Mouse (Mus musculus) right cerebral cortex, postnatal 25 days (tissue): ENCODE data around the gene Pum2.
"Not testable (repeated sequence)": the region's sequence is repeated elsewhere in the genome, so short reads cannot be mapped to it uniquely, and the experiment has no call there.

Experiments
- DNase-seq: peaks from one replicate; pipeline ENCODE4 v3.0.0; 2022

Gene Pum2

GRCm38 (mm10) chr12:8673974-8674306, at the start of gene Pum2:
TSS of gene Pum2 (plus strand) at chr12:8674134.
- DNase-seq = peak; percentile 93

DNA sequence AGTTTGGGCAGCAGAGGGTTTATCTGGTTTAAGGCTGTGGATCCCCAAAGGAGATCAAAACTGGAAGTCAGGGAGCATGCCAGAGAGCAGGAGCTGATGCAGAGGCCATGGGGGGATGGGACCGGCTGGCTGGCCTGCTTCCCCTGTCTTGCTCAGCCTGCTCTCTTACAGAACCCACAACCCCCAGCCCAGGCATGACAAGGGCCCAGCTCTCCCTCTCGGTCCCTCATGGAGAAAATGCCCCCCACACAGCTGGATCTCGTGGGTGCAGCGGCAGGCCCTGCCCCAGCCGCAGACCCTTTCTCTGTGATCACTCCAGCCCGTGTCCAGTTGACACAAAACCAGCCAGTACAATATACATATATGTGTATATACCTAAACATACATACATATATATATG, 44.4 kb upstream of the Pum2 start:
- no peak for DNase-seq

DNA sequence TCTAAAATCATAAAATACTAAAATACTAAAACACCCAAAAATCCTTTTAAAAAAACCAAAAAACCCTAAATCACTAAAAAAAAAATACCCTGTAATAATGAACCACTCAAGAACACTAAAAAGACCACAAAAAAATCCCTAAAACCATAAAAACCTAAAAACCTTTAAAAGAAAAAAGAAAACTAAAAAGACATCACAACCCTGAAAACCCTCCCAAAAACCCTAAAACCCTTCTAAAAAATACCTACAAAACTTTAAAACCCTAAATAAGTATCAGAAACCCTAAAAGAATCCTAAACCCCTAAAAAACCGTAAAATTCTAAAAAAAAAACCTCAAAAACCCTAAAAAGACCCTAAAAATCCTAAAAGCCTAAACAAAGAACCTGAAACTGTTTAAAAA, 42.2 kb upstream of the Pum2 start:
- DNase-seq = no peak

DNA sequence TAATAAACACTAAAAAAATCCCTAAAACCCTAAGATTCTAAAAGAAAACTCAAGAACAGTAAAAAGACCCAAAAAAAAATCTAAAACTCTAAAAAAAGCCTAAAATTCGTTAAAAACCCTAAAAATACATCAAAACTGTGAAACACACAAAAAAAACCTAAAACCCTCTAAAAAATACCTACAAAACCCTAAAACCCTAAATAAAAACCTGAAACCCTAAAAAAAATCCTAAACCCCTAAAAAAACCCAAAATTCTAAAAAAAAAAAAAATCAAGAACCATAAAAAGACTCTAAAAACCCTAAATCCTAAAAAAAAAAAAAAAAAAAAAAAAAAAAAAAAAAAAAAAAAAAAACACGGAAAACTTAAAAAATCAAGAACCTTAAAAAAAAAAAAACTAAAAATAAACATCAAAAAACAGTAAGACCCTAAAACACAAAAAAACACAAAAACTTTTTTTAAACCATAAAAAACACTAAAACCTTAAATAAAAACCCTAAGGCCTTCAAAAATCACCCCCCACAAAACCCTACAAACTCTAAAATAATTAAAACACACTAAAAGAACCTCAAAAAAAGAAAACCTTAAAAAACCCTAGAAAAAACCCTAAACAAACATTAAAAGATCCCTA, 41.1 kb upstream of the Pum2 start:
- DNase-seq = no peak

DNA sequence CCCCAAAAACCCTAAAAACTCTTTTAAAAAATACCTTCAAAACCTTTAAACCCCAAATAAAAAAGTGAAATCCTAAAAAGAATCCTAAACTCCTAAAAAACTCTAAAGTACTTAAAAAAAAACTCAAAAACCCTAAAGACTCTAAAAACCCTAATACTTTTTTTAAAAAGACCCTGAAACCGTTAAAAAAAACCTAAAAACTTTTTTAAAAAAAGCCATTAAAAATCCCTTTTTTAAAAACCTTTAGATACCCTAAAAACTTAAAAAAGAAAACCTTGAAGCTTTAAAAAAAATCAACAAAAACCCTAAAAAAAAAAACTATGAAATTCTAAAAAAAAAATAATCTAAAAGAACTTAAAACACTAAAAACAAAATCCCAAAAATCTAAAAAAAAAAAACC, 39.6 kb upstream of the Pum2 start:
- DNase-seq = no peak

GRCm38 (mm10) chr12:8635546-8635945, 38.4 kb upstream of the Pum2 start:
- DNase-seq = no peak

GRCm38 (mm10) chr12:8636945-8637344, 37.0 kb upstream of the Pum2 start:
- DNase-seq = no peak

- peak; percentile 42 for DNase-seq
These were observed 35.4 kb upstream of the Pum2 start for GRCm38 (mm10) chr12:8638411-8639087.

- not testable (repeated sequence) for DNase-seq
These were observed 33.7 kb upstream of the Pum2 start for GRCm38 (mm10) chr12:8640186-8640585.

DNA sequence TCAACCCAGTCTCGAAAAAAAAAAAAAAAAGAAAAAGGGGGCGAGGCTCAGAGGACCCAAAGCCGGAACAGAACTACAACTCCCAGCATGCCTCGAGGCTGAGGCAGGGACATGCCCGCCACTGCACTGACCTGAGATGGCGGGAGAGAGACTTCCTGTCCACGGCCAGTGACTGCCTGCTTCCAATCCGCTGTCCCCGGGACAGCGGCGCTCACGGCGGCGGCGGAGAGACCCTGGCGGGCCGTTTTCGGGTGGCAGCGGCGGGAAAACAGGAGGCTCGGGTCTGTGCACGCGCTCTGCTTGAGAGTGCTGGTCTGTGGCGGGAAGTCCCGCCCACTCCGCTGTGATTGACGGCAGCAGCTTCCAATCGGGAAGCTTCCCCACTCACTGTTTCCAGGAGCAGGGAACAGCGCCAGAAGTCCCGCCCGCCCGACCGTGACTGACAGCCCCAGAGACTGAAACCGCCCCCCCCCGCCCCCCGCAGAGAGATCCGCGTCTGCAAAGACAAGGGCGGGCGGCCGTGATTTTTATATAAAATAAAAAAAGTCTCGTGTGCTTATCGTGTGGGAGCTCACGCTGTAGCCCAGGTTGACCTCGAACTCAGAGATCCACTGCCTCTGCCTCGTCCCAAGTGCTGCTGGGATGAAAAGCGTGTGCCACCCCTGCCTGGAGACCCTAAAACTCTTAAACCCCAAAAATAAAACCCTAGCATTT, 33.1 kb upstream of the Pum2 start:
- peak; percentile 98 for DNase-seq

DNA sequence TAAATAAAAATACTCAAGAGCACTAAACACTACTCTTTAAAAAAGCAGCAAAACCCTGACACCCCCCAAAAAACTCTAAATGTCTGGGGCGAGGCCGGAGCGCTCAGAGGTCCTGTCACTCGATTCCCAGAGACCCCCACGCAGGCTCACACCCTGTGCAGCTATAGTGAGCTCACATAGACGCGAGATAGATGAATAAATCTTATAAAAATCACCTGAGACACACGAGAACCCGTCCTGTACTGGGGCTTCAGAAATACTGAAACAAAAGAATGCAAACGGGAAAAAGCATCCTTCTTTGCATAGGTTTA, 32.6 kb upstream of the Pum2 start:
- DNase-seq = no peak

- not testable (repeated sequence) for DNase-seq
These were observed 25.7 kb upstream of the Pum2 start for GRCm38 (mm10) chr12:8648211-8648610.

GRCm38 (mm10) chr12:8650027-8650426, 23.9 kb upstream of the Pum2 start:
- not testable (repeated sequence) for DNase-seq

- DNase-seq = no peak
These were observed 17.3 kb upstream of the Pum2 start for GRCm38 (mm10) chr12:8656596-8656995.

DNA sequence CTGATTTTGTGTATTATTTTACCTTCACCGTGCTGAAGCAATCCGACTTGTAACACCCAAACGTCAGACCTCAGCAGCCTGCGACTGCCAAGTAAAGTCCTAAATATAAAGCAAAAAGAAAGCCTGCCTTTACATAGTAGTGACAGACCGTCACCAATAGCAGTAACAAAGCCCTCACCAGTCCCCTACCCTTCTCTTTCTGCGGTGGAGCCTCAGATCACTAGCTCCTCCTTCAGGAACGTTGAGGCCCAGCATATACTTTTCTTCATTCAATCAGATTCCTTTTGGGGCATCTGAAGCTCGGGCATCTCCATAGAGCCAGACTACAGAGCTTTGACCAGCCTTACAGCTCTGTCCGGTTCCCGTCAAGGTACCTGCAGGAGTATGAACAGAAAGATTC, 16.8 kb upstream of the Pum2 start:
- DNase-seq = no peak

- no peak for DNase-seq
These were observed 16.1 kb upstream of the Pum2 start for GRCm38 (mm10) chr12:8657629-8658366.

DNA sequence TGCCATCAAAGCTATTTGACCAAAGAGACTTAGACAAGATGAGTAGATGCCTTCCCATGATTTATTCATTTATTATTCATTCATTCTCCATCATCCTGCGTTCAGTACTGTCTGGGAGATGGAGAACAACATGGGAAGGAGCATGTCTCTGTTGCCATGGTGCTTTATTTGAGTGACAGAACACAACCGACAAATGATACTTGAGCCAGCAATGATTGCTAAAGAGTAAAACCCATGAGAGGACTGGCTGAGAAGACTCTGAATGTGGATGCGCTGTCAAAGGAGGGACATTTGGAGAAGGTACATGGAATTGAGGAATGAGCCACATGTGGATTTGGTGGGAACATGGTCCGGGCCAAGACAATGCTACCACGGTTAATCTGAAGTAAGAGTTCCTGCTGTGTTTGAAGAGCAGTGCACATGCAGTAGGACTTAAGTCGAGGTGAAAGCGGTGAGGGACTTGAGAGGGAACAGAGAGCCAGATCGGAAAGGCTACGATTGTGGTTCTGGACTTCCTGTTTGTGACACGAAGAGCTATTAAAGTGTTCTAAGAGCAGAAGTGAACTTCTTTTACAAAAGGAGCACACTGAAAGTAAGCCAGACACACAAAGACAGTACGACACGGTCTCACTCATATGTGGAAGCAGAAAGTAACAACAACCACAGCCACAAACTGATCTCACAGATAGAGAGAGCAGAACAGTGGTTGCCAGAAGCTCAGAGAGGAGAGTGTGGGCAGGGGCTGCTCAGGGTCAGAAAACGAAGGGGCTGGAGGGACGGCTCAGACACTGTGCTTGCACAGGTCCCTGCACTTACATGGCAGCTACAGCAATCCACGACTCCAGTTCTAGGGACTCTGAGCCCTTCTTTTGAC, 14.3 kb upstream of the Pum2 start:
- DNase-seq = no peak

- no peak for DNase-seq
These were observed 12.2 kb upstream of the Pum2 start for GRCm38 (mm10) chr12:8661747-8662146.

- DNase-seq = no peak
These were observed 11.8 kb upstream of the Pum2 start for GRCm38 (mm10) chr12:8662175-8662574.

- DNase-seq = no peak
These were observed 11.2 kb upstream of the Pum2 start for GRCm38 (mm10) chr12:8662721-8663120.

DNA sequence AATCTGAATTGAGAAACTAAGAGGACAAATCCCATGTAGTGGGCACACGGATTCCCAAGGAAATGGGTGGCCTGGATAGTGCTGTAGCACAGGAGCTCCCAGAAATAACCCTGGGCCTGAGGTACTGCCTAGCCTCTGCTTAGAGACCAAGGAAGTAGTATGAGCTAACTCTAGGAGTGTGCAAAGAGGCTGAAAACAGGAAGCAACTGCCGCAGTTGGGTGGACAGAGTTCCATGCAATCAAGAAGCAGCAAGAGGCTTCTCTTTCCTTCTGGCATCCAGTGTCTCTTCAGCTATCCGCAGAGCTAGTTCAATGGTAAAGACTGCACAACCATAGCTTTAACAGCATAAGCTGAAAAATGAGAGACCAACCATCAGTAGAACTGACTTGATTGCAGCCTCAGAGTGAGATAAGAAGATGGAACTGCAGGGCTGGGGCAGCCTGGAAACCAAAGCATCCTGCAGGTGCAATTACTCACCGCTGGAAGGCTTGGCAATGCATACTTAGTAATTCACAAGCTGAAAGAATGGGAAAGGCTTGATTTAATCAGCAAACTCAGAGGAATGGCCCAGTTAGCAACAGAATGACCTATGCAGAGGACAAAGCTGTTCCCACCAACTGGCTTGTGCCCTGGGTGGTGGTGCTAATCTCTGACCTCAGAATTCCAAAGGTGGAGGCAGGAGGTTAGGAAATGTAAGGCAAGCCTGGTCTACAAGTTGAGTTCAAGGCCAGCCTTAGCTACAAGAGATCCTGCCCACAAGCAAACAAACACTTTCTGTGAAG, 6.3 kb upstream of the Pum2 start:
- no peak for DNase-seq

DNA sequence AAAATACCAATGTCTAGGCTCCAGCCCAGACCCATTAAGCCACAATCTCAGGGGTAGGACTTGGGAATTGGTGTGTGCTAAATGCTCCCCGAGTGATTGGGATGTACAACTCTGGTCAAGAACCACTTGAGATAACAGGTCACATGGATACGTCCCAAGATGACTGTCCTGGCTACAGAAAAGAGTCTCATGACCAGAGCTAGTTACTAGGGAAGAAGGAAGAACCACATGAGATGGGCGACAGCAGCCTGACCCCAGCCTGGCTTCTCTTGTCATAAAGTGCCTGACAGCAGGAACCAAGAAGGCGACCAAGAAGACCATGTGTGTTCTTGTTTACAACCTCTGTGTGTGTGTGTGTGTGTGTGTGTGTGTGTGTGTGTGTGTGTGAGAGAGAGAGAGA, 4.5 kb upstream of the Pum2 start:
- DNase-seq = no peak
